Mouse (Mus musculus) ovary, postnatal 10 days (tissue): ENCODE results near the gene Plekhj1.
A peak's percentile ranks its signal among the peaks of the same experiment; 100 is the strongest.

Experiments
- DNase-seq: peaks from one replicate; pipeline ENCODE4 v3.0.0; 2022; ENCODE audit warnings: low spot score

Plekhj1 gene

DNA sequence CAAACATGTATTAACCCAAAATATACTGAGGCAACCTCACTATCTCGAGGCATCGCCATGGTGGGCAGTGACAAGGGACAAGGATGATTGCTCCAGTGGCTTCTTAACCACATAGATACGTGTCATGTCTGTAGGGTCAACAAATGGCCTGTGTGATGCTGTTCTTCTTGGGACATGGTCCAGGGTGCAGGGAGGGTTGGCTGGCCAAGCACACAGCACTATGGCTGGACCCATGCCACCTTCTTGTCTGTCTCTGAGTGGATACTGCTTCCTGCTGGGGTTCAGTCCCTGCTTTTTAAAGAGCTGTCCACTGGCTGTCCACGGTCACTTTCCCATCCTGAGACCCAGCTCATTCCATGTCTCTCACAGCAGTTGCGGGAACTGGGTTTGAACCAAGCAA lies 21.3 kb downstream of the Plekhj1 start:
- DNase-seq, result no peak

DNA sequence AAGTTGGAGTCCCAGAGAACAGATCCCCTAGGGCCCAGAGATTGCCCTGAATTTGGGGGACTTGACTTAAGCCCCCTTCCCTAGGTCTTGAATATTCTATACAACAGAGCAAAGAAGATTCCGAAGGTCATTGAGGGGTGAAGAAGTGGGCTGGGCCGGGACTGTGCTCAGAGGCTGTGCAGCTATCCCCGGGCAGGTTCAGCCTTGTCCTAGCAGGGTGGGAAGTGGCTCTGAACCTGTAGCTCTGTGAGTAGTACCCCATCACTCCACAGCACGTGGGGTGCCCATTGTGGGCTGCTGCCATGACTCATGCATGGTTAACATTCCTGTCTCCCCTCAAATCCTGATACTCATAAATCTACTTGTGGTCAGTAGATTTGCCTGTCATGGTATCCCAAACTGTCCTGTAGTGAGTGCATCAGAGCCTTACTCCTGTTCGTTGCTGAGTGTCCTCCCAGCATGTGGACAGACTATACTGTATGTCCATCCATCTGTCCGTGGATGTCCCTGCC lies 22.0 kb downstream of the Plekhj1 start:
- no peak for DNase-seq

DNA sequence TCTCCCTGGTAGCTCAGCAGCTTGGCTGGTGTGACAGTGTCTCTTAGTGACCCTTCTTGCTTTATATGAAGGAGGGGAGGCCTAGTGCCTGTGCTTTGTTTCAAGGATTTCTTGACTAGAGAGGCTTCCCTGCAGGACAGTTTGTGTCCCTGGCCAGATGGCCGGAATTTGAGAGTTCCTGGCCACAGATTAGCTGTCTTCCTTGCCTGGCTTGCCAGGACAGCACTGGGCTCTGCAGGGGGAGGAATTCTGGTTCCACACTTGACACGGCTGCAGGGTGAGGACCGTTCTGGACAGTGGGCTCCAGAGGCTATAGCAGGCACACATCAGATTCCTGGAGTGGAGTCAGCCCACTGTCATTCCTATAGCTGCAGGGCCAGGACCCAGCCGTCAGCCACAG lies 22.7 kb downstream of the Plekhj1 start:
- DNase-seq, result no peak

DNA sequence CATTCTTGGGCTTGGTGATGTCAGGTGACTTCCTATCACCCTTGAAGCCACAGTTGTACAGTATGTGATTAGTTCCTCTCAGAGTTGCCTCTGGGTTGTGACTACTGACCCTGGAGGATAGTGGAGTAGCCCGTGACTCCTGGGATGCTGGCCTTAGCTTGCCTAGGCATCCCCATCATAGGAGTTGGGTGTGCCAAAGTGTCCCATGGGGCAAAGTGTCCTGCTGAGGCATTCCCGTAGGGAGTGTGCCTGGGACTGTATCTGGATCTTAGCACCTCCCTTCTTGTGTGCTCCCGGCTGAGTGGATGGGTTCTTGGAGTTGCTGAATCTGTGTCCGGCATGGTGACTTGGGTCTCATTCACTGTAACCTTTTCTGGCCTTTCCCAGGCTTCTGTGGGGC lies 23.4 kb downstream of the Plekhj1 start:
- DNase-seq, result no peak

DNA sequence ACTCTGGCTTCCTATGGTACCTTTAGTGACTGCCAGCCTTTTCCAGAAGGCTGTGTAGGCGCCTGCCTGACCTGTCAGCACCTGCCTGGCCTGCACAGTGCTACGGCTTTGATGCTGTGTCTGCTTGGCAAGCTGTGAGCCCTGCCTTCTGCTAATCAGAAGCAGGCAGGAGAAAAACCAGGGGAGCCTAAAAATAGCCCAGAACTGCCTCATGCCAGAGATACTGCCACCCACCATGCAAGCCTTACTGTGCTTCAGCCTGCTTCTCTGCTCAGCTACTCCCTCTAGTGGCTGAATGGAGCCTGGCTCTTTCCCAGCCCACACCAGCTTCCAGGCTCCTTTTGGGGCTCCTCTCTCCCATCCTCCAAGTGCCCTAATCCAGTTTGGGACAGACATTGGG lies 23.9 kb downstream of the Plekhj1 start:
- DNase-seq, result peak; percentile 45

DNA sequence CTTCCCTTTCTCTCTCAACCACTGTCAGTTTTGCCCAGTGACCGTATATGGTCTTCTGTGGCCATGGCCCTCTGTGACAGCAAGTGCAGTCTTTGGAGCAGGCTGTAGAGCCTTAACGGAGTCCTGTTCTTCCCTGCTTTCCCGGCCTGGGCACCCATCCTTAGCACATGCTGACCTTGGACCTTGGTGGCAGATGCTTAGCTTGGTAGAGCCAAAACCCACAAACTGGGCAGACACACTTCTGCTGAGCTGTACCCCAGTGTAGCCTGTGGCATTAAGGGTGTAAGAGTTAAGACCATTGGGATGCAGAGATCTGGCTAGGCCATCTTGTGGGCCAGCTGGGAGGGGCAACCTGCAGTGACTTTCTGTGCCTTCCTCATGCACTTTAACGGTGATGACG lies 24.6 kb downstream of the Plekhj1 start:
- no peak for DNase-seq

DNA sequence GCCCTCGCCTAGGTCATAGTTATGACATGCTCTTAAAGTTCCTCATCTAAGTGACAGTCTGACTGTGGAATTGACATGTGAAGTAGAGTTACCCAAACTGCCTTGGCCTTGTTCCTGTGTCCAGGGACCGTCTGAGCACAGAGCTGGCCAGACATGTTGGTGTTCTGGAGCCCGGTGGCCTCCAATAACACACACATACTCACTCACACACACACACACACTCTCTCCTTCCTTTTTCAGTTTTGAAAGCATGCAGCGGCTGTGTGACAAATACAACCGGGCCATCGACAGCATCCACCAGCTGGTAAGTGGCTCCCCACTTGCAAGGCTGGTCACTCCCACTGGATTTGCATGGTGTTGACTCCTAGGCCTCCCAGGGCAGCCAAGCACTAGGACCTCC lies 30.1 kb downstream of the Plekhj1 start:
- no peak for DNase-seq

DNA sequence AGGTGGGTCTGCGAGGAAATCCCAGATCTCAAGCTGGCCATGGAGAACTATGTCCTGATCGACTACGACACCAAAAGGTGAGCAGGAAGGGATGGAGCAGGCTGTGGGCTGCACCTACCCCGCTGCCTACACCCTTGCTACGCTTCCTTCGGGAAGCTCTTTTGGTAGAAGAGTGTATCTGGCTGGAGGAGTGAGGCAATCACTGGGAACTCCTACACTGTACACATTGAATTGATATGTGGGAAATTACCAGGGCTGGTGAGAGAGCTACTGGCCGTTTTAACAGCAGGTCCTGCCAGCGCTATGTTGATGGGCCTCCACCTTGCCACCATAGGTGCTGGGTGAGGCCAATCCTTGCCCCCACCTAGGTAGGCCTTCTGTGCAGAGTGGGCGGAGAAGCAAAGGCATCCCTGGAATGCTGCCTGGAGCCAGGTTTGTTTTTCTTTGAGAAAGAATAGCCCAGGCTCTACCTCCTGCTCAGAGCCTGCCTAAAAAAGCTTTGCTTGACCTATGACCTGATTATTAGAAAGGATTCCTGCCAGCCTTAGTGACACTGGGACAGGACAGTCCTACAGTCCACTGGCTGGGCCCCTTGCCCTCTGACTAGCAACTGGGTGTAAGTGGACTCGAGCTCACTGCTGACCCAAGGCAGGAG lies 32.1 kb downstream of the Plekhj1 start:
- no peak for DNase-seq

DNA sequence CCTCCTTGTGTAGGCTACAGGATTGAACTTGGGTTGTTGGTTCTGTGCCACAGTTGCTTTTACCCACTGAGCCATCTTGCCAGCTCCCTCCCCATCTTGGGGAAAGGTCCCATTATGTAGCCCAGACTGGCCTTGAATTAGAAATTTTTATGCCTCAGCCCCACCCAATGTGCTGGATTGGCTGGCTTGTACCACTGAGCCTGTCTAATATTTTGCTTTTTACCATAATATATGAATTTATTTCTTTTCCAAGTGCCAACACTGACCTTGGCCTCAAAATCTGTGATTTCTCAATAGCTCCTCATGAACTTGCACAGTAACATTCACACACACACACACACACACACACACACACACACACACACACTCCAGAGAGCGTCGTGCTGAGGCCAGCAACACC lies 32.7 kb downstream of the Plekhj1 start:
- DNase-seq, result no peak

DNA sequence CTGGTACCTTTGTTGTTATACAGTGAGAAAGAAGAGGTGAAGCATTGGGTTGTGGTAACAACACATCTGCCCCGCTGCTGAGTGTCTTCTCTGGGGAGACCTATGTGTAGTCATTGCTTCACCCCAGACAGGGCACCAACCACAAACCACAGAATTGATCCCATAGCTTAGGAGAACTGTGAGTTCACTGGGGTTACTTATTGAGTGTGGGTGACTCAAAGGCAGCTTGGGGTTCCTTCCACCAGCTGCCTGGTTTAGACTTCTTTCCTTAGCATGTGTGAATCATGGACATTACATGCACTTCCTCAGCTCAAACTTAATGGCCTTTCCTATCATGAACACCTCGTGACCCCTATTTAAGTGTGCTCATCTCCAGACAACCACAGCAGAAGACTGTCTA lies 34.9 kb downstream of the Plekhj1 start:
- DNase-seq, result no peak

DNA sequence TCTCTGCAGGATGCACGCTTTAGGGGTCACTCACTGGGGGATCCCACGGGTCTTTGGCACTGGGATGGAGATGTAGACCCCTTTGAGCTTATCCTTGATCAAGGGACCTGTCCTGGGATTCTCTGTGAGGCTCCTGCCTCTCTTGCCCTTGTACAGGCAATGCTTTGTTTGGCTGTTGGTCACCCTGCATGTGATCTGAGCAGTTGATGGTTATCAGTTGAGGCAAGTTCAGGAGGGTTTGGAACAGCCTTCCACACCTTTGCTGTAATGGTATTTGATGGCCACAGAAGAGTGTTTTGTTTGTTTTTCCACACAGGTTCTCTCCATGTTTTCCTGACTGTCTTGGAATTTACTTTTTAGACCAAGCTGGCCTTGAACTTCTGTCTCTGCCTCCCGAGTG lies 36.6 kb downstream of the Plekhj1 start:
- DNase-seq, result no peak

DNA sequence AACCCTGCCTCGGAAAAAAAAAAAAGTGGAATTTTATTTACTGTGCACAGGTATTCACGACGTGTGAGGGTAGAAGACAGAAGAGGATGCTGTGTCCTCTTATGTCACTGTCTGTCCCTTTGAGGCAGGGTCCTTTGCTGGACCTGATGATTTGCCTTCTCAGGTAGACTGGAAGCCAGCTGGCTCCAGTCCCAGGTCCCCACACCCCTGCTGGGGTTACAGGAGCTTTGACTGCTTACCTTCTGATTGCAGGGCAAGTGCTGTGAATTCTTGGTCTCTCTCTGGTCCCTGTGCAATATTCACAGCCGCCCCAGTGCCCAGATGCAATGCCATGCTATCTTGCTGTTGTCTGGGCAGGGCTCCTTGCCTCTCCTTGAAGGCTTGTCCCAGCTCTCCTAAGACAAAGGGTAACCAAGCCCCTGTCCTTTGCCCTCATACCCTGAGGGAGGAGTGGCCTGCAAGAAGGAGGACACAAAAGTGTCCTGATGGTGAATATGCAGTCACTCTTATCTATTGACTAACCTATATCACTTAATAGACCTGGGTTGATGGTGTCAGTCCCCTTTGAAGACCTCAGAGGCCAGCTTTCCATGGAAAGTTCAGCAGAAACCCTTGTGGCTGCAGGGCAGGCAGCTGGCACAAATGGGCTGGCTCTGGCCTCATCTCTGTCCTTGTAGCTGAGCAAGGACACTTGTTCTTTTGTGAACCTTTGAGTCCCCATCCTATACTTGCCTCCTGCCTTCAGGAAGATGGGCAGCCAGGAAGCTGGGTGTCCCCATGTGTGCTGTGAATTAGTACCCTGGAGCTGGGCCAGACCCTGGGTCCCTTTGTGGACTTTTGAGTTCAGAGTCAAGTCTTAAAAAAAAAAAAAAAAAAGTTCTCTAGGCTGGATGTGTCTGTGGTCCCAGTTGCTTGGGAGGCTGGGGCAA lies 37.6 kb downstream of the Plekhj1 start:
- DNase-seq, result no peak

DNA sequence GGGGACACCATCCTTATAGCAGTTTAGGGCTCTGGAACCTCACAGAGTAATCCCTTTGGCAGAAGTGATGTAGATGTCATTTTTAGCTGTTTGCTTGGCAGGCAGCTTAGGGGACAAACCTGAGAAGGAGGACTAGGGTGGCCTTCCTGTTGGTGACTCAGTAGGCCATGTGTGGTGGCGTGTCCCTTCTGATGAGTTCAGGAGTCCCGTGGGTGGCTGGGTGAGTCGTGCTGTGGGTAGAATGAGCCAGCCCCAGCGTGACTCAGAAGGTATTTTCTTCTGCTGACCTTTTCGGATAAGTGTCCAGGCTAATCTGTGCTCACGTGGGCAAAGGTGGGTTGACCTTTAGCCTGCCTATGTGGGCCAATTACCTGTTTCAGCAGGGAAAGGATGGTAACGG lies 39.8 kb downstream of the Plekhj1 start:
- no peak for DNase-seq

DNA sequence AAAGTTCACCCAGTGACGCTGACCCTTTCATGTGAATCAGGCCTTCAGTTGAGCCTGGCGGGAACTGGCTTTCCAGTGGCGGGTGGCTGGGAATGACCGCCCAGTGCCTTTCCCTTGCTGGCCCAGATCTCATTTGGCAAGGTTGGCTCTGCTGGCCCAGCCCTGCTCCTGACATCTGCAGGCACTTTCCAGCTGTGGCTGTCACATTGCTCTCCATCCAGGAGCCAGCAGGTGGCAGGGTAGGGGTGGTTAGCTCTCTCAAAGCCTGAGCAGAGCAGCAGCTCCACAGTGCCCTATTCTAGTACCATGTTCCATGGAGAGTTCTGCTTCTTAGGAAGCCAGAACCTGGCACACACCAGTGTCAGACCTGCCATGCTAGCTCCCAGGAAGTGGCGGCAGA lies 40.7 kb downstream of the Plekhj1 start:
- DNase-seq, result peak; percentile 22

DNA sequence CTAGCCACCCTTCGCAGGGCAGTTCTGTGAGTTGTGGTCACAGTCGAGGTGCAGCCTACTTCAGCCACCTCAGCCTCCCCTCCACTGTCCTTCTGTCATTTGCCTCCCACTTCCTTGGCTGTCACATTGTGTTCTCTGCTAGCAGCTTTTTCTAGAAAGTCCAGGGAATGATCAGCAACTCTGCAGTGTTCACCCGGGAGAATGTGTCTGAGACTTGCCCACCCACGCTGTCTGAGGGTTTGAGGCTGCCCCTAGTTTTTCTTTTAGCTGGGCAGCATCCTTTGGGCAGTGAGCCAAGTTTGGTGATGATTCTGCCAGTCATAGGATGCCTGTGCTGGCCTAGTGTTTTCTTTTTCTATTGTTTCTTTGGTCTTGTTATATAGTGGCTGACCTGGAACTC lies 41.5 kb downstream of the Plekhj1 start:
- DNase-seq, result no peak

DNA sequence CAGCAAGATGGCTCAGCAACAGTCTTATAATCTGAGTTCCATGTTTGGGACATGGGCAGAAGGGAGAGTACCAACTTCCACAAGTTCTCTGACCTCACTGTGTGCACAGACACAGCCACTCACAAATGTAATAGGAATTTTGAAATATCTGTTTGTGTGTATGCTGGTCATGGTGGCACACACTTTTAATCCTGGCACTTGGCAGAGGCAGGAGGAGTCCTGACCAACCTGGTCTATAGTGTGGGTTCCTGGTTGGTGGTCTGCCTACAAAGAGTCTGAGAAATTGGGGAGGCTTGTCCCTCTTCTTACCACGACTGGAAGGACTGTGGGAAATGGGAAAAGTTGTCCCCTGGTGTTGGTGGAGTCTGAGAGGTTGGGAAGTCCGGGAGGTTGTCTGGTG lies 41.9 kb downstream of the Plekhj1 start:
- no peak for DNase-seq

DNA sequence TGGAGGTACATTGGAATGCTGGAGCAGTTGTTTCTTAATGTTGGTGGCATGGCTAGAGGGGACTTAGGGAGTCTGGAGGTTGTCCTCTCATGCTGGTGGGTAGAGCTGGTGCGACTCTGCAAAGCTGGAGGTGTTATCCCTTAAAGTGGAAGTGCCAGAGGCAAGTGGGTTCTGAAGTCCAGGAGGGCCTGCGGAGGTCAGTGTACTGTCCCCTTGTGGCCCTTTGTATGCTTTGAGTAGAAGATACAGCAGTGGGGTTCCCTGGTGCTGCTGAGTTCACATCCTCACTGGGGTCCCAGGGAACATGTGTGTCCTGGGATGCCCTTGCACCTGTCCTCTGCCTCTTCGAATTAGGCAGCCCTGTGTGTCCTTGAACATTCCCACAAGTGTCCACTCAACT lies 42.3 kb downstream of the Plekhj1 start:
- DNase-seq, result no peak

DNA sequence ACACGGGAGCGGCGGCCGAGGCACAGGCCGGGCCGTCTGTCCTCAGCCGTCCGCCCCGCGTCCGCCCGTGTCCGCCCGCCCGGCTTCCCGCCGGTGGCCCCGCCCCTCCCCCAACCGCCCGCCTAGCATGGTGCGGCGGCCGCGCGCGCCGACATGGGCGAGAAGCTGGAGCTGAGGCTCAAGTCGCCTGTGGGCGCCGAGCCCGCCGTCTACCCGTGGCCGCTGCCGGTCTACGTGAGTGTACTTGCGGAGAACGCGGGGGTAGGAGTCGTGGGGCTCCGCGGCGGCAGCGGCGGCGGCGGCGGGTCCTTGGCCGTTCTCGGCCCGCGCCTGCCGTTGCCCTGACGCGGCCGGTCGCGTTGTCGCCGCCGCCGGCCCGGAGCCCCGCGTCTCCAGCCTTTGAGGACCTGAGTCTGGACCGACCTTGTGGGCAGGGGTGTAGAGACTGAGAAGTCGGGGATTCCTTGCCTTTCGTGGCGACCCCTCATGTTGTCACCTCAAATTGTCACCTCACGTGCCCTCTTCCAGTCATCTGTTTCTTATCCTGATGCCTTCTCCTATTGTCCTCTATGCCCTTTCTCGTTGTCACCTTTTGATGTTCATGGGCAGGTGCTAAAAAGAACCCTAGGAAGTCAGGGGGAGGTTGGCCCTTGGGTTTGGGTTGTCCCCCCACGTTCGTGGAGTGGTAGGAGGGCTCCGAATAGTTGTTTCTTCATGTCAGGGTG lies 43.0 kb downstream of the Plekhj1 start:
- DNase-seq, result no peak

DNA sequence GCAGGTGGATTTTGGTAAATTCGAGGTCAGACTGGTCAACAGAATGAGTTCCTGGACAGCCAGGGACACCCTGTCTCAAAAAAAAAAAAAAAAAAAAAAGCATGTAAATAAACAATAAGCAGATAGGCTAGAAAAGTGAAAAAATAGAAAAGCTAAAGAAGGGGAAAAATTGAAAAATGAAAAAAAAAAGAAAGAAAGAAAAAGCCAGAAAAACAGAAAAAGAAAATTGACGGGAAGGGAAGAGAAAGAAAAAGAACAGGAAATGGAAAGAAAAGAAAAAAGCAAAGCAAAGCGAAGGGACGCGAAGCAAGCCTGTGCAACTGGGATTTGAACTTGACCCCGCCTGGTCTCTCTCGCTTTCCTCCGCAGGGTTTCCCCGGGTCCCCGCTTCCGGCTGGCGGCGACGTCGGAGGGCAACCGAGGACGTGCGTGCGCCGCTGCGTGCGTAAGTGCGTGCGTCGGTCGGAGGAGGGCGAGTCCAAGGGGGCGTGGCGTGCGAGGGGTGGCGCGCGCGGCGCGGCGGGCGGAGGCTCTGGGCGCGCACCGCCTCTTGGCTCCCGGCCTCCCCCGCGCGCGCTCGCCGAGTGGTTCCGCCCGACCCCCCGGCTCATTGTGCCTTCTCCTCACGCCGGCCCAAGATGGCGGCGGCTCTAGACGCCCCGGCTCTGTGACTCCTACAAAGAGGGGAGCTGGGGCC lies 43.7 kb downstream of the Plekhj1 start, which contains the start of gene Dot1l:
Gene Dot1l (plus strand): TSS at position 613 of the 697 bp plus-strand sequence.
- DNase-seq, result peak; percentile 93

DNA sequence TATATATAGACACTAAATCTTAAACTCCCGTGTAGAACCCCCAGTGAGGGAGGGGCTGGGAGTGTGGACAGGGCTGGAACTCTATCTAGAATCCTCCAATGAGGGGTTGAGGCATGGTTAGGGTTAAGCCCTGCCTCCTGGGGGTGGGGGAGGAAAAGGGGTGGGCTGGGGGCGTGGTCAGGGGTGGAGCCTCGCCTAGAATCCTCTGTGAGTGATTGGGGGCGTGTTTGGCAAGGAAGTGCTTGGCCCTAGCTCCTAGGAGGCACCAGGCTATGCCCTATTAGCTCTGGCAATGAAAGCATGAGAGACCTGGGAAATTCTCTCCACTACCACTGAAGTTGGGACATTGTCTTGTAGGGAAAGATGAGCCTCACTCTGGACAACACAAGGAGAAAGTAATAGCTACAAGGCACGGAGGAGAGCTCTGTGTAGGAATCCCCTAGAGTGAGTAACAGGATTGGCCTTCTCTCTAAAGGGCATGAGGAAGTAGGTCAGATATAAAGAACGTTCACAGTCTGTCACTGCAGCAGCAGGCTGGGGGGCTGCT lies 46.3 kb downstream of the Plekhj1 start:
- peak; percentile 41 for DNase-seq

DNA sequence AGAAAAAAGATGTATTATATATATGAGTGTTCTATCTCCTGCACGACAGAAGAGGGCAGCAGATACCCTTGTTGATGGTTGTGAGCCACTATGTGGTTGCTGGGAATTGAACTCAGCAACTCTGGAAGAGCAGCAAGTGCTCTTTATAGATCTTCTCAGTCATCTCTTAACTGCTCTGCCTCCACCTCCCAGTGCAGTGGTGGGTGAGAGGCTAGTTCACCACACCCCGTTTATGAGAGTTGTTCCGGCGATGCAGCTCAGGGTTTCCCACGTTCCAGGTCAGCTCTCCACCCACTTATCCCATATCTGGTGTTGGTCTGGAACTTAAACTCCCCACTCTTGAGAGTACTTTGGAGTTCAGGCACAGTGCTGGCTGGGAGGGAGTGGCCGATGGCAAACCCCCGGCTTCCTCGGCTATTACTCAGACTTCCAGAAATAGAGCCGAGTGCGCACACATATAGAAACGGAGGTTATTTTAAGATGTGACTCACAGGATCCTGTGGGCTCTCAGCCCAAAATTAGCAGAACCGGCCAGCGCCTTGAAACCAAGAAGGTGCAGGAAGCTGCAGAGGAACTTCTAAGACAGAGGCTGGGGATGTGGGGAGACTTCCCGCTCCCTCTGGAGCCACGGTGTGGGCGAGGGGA lies 47.1 kb downstream of the Plekhj1 start:
- DNase-seq, result no peak
